Mouse (Mus musculus) neural tube, embryonic 14.5 days (tissue): ENCODE measurements at regions not wholly inside any gene's neighbourhood (a gene's known extent, or its start where the extent isn't known, plus 50 kb on each side); places are given as distances from the start of the nearest gene placed in this dataset.
A peak's percentile ranks its signal among the peaks of the same experiment; 100 is the strongest.

Experiments used
- ATAC-seq: fragments of 200-750 bp; cut with Nextera tagmentation; 2 replicates; pipeline ENCODE4 v1.8.0; 2017; ENCODE audit warnings: low read depth, mild to moderate bottlenecking, moderate TSS enrichment, moderate library complexity
- H3K27ac ChIP-seq: fragments of 300-500 bp; sonication (generic); 2 replicates; pipeline ENCODE4 v1.5.1; 2014; ENCODE audit warnings: low read depth, mild to moderate bottlenecking, control low read depth, low read length, moderate library complexity, mixed read lengths
- H3K27me3 ChIP-seq: fragments of 300-500 bp; sonication (generic); 2 replicates; pipeline ENCODE4 v1.6.1; 2014; ENCODE audit warnings: low read length; ENCODE audit not compliant: control insufficient read depth, insufficient read depth
- H3K36me3 ChIP-seq: fragments of 300-500 bp; sonication (generic); 2 replicates; pipeline ENCODE4 v1.6.1; 2014; ENCODE audit warnings: low read length, mixed read lengths; ENCODE audit not compliant: control insufficient read depth, insufficient read depth
- H3K4me1 ChIP-seq: fragments of 300-500 bp; sonication (generic); 2 replicates; pipeline ENCODE4 v1.6.1; 2014; ENCODE audit warnings: low read length; ENCODE audit not compliant: control insufficient read depth, insufficient read depth
- H3K4me2 ChIP-seq: fragments of 300-500 bp; sonication (generic); 2 replicates; pipeline ENCODE4 v1.6.1; 2014; ENCODE audit warnings: mild to moderate bottlenecking, low read depth, low read length, control low read depth
- H3K4me3 ChIP-seq: fragments of 300-500 bp; sonication (generic); 2 replicates; pipeline ENCODE4 v1.5.1; 2014; ENCODE audit warnings: low read depth, low read length, control low read depth, mixed read lengths
- H3K9ac ChIP-seq: fragments of 300-500 bp; sonication (generic); replicated peaks from 2 replicates; pipeline ENCODE4 v1.6.1; 2014; ENCODE audit warnings: low read depth, mild to moderate bottlenecking, control low read depth, low read length, mixed read lengths
- H3K9me3 ChIP-seq: fragments of 300-500 bp; sonication (generic); 2 replicates; pipeline ENCODE4 v1.6.1; 2016; ENCODE audit warnings: low read length; ENCODE audit not compliant: control insufficient read depth
- WGBS: fragments of 180-500 bp; shearing (Covaris S2); extraction: QIAGEN DNeasy Blood & Tissue Kit; methylation state at CpG from one replicate; pipeline ENCODE4 v1.1.7; 2014; 5-methylcytosine and 5-hydroxymethylcytosine counted together

GRCm38 (mm10) chr2:173382176-173382813 lies 106.0 kb upstream of the Pmepa1 start:
- no peak for ATAC-seq
- WGBS: 39% methylated on average over 7 of the region's 7 CpGs

GRCm38 (mm10) chr2:173384935-173385586 lies 108.7 kb upstream of the Pmepa1 start:
- H3K27me3 ChIP-seq: no peaks in the 10 kb centered on the region
- no peak overlapping the region for H3K9ac ChIP-seq
- H3K9me3 ChIP-seq: no peaks in the 10 kb centered on the region
- WGBS: 80% methylated on average over 8 of the region's 8 CpGs
- no peak for ATAC-seq
- H3K4me2 ChIP-seq: no peak overlapping the region
- no peaks in the 10 kb centered on the region for H3K36me3 ChIP-seq
- H3K4me3 ChIP-seq: no peak overlapping the region
- H3K4me1 ChIP-seq: no peaks in the 10 kb centered on the region
- H3K27ac ChIP-seq: no peak overlapping the region

More at GRCm38 (mm10) chr2:173382176-173382813, 106.0 kb upstream of the Pmepa1 start:
- Histone ChIP-seq H3K27me3 (no peaks in the 10 kb centered on the region), H3K4me2 (no peak overlapping the region), H3K9me3 (no peaks in the 10 kb centered on the region), H3K36me3 (no peaks in the 10 kb centered on the region), H3K9ac (no peak overlapping the region), H3K4me1 (peaks cover 3% of the 10 kb centered on the region; the same call in 1 of the 2 replicates), H3K27ac (no peak overlapping the region), H3K4me3 (no peak overlapping the region)

GRCm38 (mm10) chr2:173385722-173386141 lies 109.4 kb upstream of the Pmepa1 start:
- Histone ChIP-seq H3K27me3 (no peaks in the 10 kb centered on the region), H3K4me1 (no peaks in the 10 kb centered on the region), H3K9ac (no peak overlapping the region), H3K36me3 (no peaks in the 10 kb centered on the region), H3K27ac (no peak overlapping the region), H3K4me2 (no peak overlapping the region), H3K4me3 (no peak overlapping the region), H3K9me3 (no peaks in the 10 kb centered on the region; the same call in 1 of the 2 replicates)
- ATAC-seq: no peak
- 62% methylated on average over 9 of the region's 9 CpGs for WGBS

GRCm38 (mm10) chr2:173388140-173388539 lies 111.8 kb upstream of the Pmepa1 start:
- H3K4me2 ChIP-seq: no peak overlapping the region
- WGBS: 81% methylated on average over 4 of the region's 4 CpGs

GRCm38 (mm10) chr2:173392557-173393323 lies 116.4 kb upstream of the Pmepa1 start:
- Histone ChIP-seq H3K4me2 (no peak overlapping the region), H3K36me3 (no peaks in the 10 kb centered on the region), H3K27ac (peak overlapping the region; percentile 60), H3K4me3 (no peak overlapping the region), H3K27me3 (no peaks in the 10 kb centered on the region), H3K9me3 (no peaks in the 10 kb centered on the region; the same call in 1 of the 2 replicates), H3K9ac (no peak overlapping the region), H3K4me1 (0 out of 2 replicates have a peak, but pooled peaks cover 2% of the 10 kb centered on the region)
- peak; percentile 70 for ATAC-seq
- 57% methylated on average over 14 of the region's 14 CpGs for WGBS

More at GRCm38 (mm10) chr2:173388140-173388539, 111.8 kb upstream of the Pmepa1 start:
- Histone ChIP-seq H3K27ac (no peak overlapping the region), H3K27me3 (no peaks in the 10 kb centered on the region), H3K9me3 (no peaks in the 10 kb centered on the region; the same call in 1 of the 2 replicates), H3K4me3 (no peak overlapping the region), H3K9ac (no peak overlapping the region), H3K4me1 (0 out of 2 replicates have a peak, but pooled peaks cover 2% of the 10 kb centered on the region), H3K36me3 (no peaks in the 10 kb centered on the region)
- ATAC-seq: no peak

GRCm38 (mm10) chr2:173393324-173393592 lies 116.9 kb upstream of the Pmepa1 start:
- peak; percentile 73; the same call in 1 of the 2 replicates for ATAC-seq

GRCm38 (mm10) chr2:173395526-173395925 lies 119.2 kb upstream of the Pmepa1 start:
- Histone ChIP-seq H3K27me3 (no peaks in the 10 kb centered on the region), H3K9ac (no peak overlapping the region), H3K27ac (no peak overlapping the region), H3K4me1 (0 out of 2 replicates have a peak, but pooled peaks cover 2% of the 10 kb centered on the region), H3K4me3 (no peak overlapping the region), H3K9me3 (no peaks in the 10 kb centered on the region; the same call in 1 of the 2 replicates), H3K36me3 (no peaks in the 10 kb centered on the region), H3K4me2 (no peak overlapping the region)
- ATAC-seq: no peak
- WGBS: 41% methylated on average over 6 of the region's 6 CpGs

More at GRCm38 (mm10) chr2:173393324-173393592, 116.9 kb upstream of the Pmepa1 start:
- H3K4me3 ChIP-seq: no peak overlapping the region
- H3K36me3 ChIP-seq: no peaks in the 10 kb centered on the region
- H3K4me2 ChIP-seq: no peak overlapping the region
- 32% methylated on average over 2 of the region's 2 CpGs for WGBS
- no peaks in the 10 kb centered on the region; the same call in 1 of the 2 replicates for H3K9me3 ChIP-seq
- H3K27ac ChIP-seq: no peak overlapping the region
- no peak overlapping the region for H3K9ac ChIP-seq
- no peaks in the 10 kb centered on the region for H3K27me3 ChIP-seq
- H3K4me1 ChIP-seq: 0 out of 2 replicates have a peak, but pooled peaks cover 2% of the 10 kb centered on the region

GRCm38 (mm10) chr2:173397846-173398331 lies 121.6 kb upstream of the Pmepa1 start:
- no peaks in the 10 kb centered on the region for H3K27me3 ChIP-seq
- no peak overlapping the region for H3K4me2 ChIP-seq
- ATAC-seq: no peak
- no peak overlapping the region for H3K4me3 ChIP-seq
- no peaks in the 10 kb centered on the region for H3K4me1 ChIP-seq
- WGBS: 94% methylated on average over 2 of the region's 2 CpGs
- no peaks in the 10 kb centered on the region for H3K36me3 ChIP-seq
- H3K9me3 ChIP-seq: no peaks in the 10 kb centered on the region
- H3K9ac ChIP-seq: no peak overlapping the region
- no peak overlapping the region for H3K27ac ChIP-seq
